Mouse (Mus musculus) Patski (cell line): ENCODE measurements around the gene Ror1. TPM values are rescaled to one million over a fixed set of nuclear protein-coding genes. Genes with fewer than 3 reads are reported as not detected.

Experiments used
- ATAC-seq: fragments of 100-300 bp; one replicate; pipeline ENCODE4 v1.8.0; 2021
- CTCF ChIA-PET: fragments of 350-600 bp; sonication (Branson Sonifier 250); formaldehyde crosslinking; loops from one replicate; lab custom pipeline; 2022; ENCODE audit warnings: inconsistent platforms; lab: Charles Lee
- POLR2A ChIA-PET: fragments of 350-600 bp; sonication (Branson Sonifier 250); formaldehyde crosslinking; loops from one replicate; lab custom pipeline; 2022; ENCODE audit warnings: antibody characterized with exemption, inconsistent platforms; lab: Charles Lee
- DNase-seq: peaks from one replicate; pipeline ENCODE4 v3.0.0-alpha.2; 2011; ENCODE audit warnings: low read depth, low spot score
- H3K27me3 ChIP-seq: fragments of 371-371 bp; one replicate; pipeline ENCODE4 v1.5.1; 2021
- CTCF ChIP-seq: fragments of 100-300 bp; IDR thresholded peaks from one replicate; pipeline ENCODE4 v1.5.1; 2021
- in situ Hi-C: fragments of 300-500 bp; cut with MboI; formaldehyde crosslinking; loops from 3 replicates; pipeline ENCODE4 v1.11.1; 2018; ENCODE audit warnings: low pct_unique_long_range_greater_than_20kb, mixed read lengths
- polyA plus RNA-seq: library from polyadenylated mRNA; unstranded; gene quantifications from one replicate; pipeline ENCODE4 v1.2.3, GENCODE M21; 2021

Ror1 gene
- polyA plus RNA-seq, 1 experiment from 2014 or later, result 2.8 TPM

DNA sequence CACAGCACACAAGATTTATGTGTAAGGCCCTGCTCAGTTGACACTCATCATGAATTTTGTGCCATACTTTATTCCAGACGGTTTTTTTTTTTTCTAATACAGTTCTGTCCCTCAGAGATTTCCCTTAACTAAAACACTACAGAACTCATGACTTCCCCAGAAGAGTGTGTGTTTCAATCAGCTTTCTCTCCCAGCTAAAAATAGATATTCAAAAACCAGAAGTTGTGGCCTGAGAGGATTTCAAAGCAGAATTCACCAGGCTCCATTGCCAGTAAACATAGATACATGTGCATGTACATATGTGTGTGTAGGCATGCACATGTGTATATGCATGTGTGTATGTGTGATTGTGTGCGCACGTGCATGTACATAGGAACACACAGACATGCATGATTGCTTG, 252.2 kb downstream of the Ror1 start:
- ChIA-PET POLR2A (interaction anchor here (1.2 kb wide), 1 partner anchor 10 kb away, joined by 3 read pairs; no protein-coding TSS in a partner anchor), CTCF (no interaction called here)
- ATAC-seq, result no peak
- TF ChIP-seq CTCF, result no peak
- in situ Hi-C loops, result no loop called here
- H3K27me3 ChIP-seq, result no peaks in the 10 kb centered on the region
- no peak for DNase-seq

DNA sequence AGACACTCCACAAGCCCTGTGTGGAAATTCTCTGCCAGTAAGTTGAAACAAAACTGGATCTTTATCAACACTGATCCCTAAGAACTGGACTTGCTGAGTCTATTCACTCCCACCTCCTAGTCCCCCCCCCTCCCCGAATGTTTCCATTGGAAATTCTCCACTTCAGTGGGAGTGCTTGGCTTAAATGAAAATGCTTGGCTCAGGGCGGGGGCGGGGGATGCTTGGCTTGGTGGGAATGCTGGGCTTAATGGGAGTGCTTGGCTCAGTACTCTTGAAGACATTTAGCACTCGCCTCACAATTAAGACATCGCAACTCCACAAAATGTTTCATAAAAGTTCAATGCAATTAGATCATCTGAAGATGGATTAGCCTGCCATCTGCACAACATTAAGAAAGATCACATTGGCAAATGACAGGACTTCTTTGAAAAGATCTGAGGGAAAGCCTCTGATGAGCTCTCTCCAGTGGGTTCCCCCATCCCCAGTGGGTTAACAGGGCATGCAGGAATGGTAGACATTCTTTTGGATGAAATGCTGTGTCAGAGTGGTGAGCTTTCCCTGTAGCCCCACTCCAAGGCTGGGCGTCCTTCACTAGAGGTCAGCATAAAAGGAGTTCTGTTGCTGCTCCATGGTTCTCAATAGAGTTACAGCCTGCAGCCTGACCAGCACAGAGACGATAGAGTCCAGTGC, 254.7 kb downstream of the Ror1 start:
- no peak for TF ChIP-seq CTCF
- H3K27me3 ChIP-seq, result no peaks in the 10 kb centered on the region
- POLR2A ChIA-PET, result no interaction called here
- CTCF ChIA-PET, result no interaction called here
- ATAC-seq (no peak), DNase-seq (no peak)
- in situ Hi-C loops, result no loop called here

DNA sequence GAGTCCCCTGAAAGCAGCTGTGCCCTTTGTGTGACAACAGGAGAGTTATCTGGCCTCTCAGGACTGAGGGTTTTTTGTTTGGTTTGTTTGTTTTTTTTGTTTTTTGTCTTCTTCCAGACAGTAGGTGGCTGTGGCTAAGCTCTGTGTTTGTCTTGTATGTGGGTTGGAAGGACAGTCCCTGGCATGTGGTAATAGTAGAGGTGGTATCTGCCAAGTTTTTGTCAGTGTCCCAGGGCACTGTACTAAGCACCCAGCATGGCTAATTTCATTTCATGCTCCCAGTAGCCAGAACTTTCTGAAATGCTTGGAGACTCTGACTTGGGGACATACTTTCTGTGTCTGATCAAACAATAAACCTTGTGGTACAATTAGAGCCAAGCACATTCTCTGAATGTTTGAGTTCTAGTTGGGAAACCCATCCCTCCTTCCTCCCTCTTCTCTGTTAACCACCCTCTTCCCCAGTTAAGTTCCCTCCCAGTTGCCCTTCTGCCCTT, 256.3 kb downstream of the Ror1 start:
- no peak for TF ChIP-seq CTCF
- ChIA-PET CTCF (no interaction called here), POLR2A (no interaction called here)
- no peaks in the 10 kb centered on the region for H3K27me3 ChIP-seq
- no peak for ATAC-seq
- no peak for DNase-seq
- in situ Hi-C loops, result no loop called here

DNA sequence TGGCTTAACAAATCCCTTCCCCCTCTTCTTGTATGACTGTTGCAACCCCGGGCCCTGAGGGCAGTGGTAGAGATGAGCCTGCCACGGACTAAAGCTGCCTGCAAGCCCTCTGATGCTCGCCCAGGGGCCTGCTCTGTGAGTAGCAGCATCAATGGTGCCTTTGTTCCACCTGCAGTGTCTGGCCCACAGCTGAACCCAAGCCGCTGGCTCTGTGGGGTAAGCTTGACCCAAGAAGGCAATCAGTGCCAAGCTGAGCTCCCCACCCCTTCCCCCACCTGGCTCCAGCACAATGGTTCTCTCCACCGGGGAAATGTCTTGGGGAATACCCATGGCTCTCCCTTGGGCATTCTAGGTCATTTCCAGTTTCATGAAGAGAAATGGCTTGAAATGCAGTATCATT, 260.0 kb downstream of the Ror1 start:
- DNase-seq (peak; percentile 75), ATAC-seq (peak; percentile 82)
- ChIA-PET CTCF (interaction anchor here (1.1 kb wide), 2 partner anchors 14 to 255 kb away, joined by 3 to 6 read pairs; no protein-coding TSS in a partner anchor), POLR2A (no interaction called here)
- in situ Hi-C loops, result no loop called here
- TF ChIP-seq CTCF, result no peak
- H3K27me3 ChIP-seq, result no peaks in the 10 kb centered on the region

DNA sequence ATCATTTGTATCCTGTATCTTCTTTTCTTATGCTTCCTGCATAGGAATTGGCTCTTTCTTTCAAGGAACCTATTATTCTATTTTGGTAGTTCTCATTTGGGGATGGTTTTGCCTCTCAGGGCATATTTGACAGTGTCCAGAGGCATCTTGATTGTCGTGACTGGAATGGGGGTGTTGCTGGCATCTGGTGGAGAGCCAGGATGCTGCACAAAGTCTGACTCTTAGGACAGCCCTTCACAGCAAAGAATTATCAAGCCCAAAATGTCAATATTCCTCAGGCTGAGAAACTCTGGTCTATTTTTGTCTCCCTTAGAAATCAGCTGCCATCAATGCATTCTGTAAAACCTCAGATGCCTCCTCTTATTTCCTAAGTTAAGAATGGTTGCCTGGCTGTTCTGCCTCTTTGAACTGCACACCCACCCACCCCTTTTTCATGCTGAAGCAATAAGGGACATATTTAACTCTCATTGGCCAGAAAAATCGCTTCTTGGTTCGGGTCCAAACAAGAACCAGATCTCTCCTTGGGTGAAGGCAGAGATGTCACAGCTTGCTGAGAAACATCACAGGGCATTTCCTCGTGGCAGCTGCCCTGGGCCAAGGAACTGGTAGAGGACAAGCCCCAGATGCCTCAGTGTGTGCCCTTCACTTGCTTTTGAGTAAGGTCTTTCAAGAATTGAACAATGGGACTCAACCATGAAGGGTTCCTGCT, 262.4 kb downstream of the Ror1 start:
- ChIA-PET CTCF (no interaction called here), POLR2A (no interaction called here)
- DNase-seq (no peak), ATAC-seq (no peak)
- H3K27me3 ChIP-seq, result no peaks in the 10 kb centered on the region
- no peak for TF ChIP-seq CTCF
- in situ Hi-C loops, result no loop called here

DNA sequence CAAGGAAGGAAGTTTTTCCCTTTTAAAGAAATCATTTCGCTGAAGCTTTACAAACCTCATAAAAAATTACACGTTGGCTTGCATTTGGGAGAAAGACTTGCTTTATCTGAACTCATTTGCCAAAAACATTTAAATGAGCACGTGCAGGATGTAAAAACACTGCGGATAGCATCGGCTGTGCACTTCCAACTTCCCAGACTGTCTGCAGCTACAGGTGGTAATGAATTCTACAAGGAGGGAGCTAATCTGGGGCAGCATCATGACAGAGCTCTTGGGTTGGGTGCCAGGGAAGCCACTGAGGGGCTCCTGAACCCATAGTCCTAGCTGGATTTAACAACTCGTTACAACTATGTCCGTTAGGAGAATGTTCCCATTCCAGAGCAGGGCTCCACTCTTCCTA, 268.1 kb downstream of the Ror1 start:
- no peaks in the 10 kb centered on the region for H3K27me3 ChIP-seq

DNA sequence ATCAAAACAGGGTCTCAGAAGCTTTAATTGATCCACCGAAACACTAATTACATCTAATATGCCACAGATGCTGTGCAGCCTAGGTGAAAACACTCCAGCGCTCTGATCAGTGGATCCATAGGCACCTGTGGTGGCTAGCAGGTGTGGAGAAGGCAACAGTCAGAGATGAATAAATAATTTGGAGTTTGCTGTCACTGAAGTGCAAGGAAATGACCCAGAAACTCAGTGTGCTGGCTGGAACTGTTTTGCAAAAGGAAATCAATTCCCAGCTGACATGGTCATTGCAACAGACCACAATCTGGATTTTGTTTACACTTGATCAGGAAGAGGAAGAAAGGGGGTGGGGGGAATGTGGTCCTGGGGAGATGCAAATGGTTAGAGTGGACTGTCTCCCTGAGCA, 273.1 kb downstream of the Ror1 start:
- POLR2A ChIA-PET, result no interaction called here
- no peaks in the 10 kb centered on the region for H3K27me3 ChIP-seq
- no peak for TF ChIP-seq CTCF
- CTCF ChIA-PET, result no interaction called here
- no peak for DNase-seq
- in situ Hi-C loops, result no loop called here
- no peak for ATAC-seq

More for the DNA sequence above, 268.1 kb downstream of the Ror1 start:
- CTCF ChIA-PET, result no interaction called here
- ATAC-seq, result no peak
- DNase-seq, result no peak
- in situ Hi-C loops, result no loop called here
- no peak for TF ChIP-seq CTCF
- POLR2A ChIA-PET, result interaction anchor here (1.0 kb wide), 1 partner anchor 21 kb away, joined by 4 read pairs; no protein-coding TSS in a partner anchor

DNA sequence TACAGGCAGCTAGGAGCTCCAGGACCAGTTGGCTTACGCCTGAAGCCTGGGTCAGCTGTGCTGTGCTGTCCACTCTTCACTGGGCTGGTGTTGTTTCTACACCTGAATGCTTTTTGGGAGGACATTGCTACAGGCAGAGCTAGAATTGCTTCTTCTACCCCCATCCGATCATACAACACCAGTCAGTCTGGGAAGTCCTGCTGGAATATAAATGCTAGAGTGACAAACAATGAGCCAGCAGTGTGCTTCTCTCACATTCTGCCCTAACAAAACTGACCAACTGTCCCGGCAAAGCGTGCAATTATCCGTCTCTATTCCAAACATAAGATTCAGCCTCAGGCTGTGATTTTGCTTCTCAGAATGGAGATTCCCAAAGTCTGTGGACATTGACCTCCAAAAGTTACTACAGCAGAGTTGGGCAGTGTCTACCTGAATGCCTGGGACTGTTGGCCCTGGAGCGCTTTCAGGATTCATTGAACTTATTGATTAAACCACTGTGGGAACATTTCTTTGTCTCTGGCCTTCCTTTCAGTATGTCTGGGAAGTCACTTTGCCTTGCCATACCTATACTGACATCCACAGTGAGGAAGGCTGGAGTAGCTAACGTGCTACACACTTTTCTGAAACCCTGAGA, 274.1 kb downstream of the Ror1 start:
- TF ChIP-seq CTCF, result no peak
- in situ Hi-C loops, result no loop called here
- ATAC-seq, result no peak
- DNase-seq, result no peak
- CTCF ChIA-PET, result no interaction called here
- POLR2A ChIA-PET, result interaction anchor here (0.5 kb wide), 1 partner anchor 175 kb away, joined by 3 read pairs; no protein-coding TSS in a partner anchor
- H3K27me3 ChIP-seq, result no peaks in the 10 kb centered on the region

DNA sequence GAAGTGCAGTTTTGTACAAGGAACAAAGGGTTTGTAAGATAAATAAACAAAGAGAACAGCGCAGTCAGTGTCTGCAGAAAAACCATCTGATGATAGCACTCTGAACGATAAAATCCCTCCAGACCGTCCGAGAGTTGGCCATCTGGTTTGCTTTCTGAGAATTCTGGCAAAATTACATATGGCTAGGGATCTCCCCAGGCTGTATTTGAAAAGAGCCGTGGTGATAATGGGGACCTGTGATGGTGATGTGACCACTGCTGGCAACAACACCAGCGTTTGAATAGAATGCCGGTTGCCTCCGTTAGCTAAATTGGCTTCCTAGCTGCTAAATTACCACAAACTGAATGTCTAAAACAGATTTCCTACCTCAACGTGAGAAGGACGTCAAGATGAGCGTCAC, 277.2 kb downstream of the Ror1 start:
- DNase-seq (no peak), ATAC-seq (no peak)
- CTCF ChIA-PET, result no interaction called here
- no peaks in the 10 kb centered on the region for H3K27me3 ChIP-seq
- POLR2A ChIA-PET, result no interaction called here
- in situ Hi-C loops, result no loop called here
- no peak for TF ChIP-seq CTCF

DNA sequence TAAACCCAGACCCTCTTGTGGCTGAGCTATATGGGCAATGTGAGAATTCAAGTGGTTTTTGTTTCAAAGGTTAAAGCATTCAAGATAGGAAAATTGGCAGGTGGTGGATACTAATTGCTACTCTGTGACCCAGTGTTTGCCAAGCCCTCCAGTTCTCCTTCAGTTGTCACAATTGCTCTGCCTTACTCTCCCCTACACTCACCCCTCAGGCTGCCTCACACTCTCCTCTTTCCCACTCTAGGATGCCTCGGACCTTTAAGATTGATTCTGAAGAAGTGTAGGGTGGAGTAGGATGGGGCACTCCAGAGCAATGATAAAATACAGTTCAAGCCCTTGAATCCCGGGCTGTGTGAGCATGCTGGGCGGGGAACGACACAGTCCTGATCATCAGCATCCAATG, 278.2 kb downstream of the Ror1 start:
- POLR2A ChIA-PET, result no interaction called here
- no peaks in the 10 kb centered on the region for H3K27me3 ChIP-seq
- DNase-seq, result no peak
- no peak for TF ChIP-seq CTCF
- ATAC-seq, result no peak
- in situ Hi-C loops, result no loop called here
- CTCF ChIA-PET, result no interaction called here

DNA sequence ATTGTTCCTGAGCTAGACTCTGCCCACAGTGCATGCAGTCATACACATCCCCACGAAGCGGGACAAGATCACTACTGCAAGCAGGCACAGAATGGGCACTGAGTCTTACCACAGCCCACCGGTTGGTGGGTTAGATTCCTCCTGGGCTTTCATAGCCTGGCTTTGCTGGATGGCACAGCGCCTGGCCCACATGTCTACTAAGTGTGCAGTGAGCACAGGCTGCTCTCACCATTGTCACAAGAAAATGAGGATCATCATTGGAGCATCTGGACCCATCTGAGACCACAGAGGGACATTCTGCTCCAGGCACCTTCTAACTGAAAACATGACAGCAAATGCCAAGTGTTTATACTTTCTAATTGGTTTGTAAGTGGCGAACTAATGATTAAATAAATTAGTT, 279.7 kb downstream of the Ror1 start:
- in situ Hi-C loops, result loop anchor here (25.0 kb wide), 1 partner anchor 163 kb away; no protein-coding TSS in a partner anchor
- POLR2A ChIA-PET, result no interaction called here
- CTCF ChIA-PET, result no interaction called here
- H3K27me3 ChIP-seq, result no peaks in the 10 kb centered on the region
- TF ChIP-seq CTCF, result no peak
- ATAC-seq, result no peak
- no peak for DNase-seq
